Mouse (Mus musculus) stomach, embryonic 14.5 days (tissue): ENCODE results near the gene Runx2. TPM values are rescaled to one million over a fixed set of nuclear protein-coding genes. Genes with fewer than 3 reads are reported as not detected.

Source experiments
- ATAC-seq: fragments of 200-750 bp; cut with Nextera tagmentation; 2 replicates; pipeline ENCODE4 v1.8.0; 2017; ENCODE audit warnings: low read depth, moderate TSS enrichment; ENCODE audit not compliant: insufficient number of reproducible peaks, insufficient read depth, low FRiP score
- H3K27ac ChIP-seq: fragments of 300-500 bp; sonication (generic); 2 replicates; pipeline ENCODE4 v1.5.1; 2014; ENCODE audit warnings: mild to moderate bottlenecking, low read length, moderate library complexity, mixed read lengths
- H3K27me3 ChIP-seq: fragments of 300-500 bp; sonication (generic); 2 replicates; pipeline ENCODE4 v1.6.1; 2014; ENCODE audit warnings: low read length, control low read depth, mixed read lengths; ENCODE audit not compliant: control insufficient read depth, insufficient read depth
- H3K36me3 ChIP-seq: fragments of 300-500 bp; sonication (generic); 2 replicates; pipeline ENCODE4 v1.6.1; 2014; ENCODE audit warnings: mild to moderate bottlenecking, control low read depth, low read length, moderate library complexity, mixed read lengths; ENCODE audit not compliant: control insufficient read depth, insufficient read depth
- H3K4me1 ChIP-seq: fragments of 300-500 bp; sonication (generic); 2 replicates; pipeline ENCODE4 v1.6.1; 2014; ENCODE audit warnings: low read length, control low read depth, mixed read lengths; ENCODE audit not compliant: control insufficient read depth, insufficient read depth
- H3K4me2 ChIP-seq: fragments of 300-500 bp; sonication (generic); replicated peaks from 2 replicates; pipeline ENCODE4 v1.6.1; 2014; ENCODE audit warnings: low read depth, low read length, control low read depth
- H3K4me3 ChIP-seq: fragments of 300-500 bp; sonication (generic); 2 replicates; pipeline ENCODE4 v1.5.1; 2014; ENCODE audit warnings: low read depth, low read length, control low read depth
- H3K9ac ChIP-seq: fragments of 300-500 bp; sonication (generic); replicated peaks from 2 replicates; pipeline ENCODE4 v1.6.1; 2014; ENCODE audit warnings: low read depth, mild to moderate bottlenecking, control low read depth, low read length, moderate library complexity, mixed read lengths
- H3K9me3 ChIP-seq: fragments of 300-500 bp; sonication (generic); 2 replicates; pipeline ENCODE4 v1.6.1; 2016; ENCODE audit warnings: low read depth, low read length, control low read depth; ENCODE audit not compliant: control insufficient read depth
- WGBS: fragments of 180-500 bp; shearing (Covaris S2); extraction: QIAGEN DNeasy Blood & Tissue Kit; methylation state at CpG from one replicate; pipeline ENCODE4 v1.1.7; 2014; 5-methylcytosine and 5-hydroxymethylcytosine counted together
- polyA plus RNA-seq: library from polyadenylated mRNA; unstranded; fragments of >200 nt; fragmentation: Nextera tagmentation; extraction: Ambion mirVana; gene quantifications from 2 replicates; pipeline ENCODE4 v1.2.1, GENCODE M21; 2014

Gene Runx2
- polyA plus RNA-seq, 1 experiment from 2014 or later = 1.00 TPM

GRCm38 (mm10) chr17:44522906-44523305 lies 291.7 kb downstream of the Runx2 start:
- Histone ChIP-seq H3K4me2 (no peak overlapping the region), H3K27ac (no peak overlapping the region), H3K4me1 (no peaks in the 10 kb centered on the region; the same call in 1 of the 2 replicates), H3K9me3 (no peaks in the 10 kb centered on the region; the same call in 1 of the 2 replicates), H3K4me3 (no peak overlapping the region), H3K36me3 (no peaks in the 10 kb centered on the region), H3K27me3 (no peaks in the 10 kb centered on the region), H3K9ac (no peak overlapping the region)
- 37% methylated on average over 5 of the region's 5 CpGs for WGBS
- no peak for ATAC-seq

DNA sequence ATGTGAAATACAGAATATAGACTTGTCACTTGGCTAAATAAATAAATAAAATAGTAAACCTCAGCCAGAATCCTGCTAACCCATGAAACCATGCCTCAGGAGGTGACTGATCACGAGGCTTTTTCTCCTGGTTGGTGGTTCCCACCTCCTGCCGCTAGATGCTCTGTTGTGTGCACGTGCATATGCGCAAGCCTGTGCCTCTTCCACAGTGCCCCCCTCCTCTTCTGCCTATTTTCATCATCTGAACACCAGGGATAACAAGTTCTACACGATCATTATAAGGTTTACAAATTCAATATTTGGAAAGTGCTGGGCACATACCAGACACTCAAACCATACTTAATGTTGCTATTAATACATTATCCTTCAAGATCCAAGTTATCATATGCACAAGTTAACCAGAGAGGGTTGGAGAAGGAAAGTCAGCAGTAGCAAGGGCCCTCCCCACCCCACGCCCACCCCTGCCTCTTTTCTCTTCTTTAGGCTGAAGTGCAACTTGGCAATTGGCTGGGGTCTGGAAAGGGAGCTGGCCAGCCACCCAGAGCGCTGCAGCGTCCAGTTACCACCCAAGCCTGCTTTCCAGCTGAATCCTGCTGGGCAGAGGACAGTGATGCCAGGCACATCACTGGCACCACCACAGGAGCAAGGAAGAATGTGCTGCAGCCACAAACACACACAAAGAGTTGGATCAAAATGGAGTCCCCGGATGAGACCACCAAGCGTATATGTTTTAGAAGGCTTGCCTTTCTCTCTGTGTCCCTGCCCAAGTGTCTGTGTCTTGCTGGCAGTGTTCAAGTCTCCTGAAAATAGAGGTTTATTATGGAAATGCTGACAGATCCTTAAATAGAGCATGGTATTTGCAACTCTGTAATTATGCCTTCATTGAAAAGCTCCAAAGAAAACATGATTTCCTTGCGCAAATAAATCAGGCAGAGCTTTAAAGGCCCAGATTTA lies 294.2 kb downstream of the Runx2 start:
- Histone ChIP-seq H3K4me1 (no peaks in the 10 kb centered on the region; the same call in 1 of the 2 replicates), H3K4me2 (no peak overlapping the region), H3K36me3 (no peaks in the 10 kb centered on the region), H3K4me3 (no peak overlapping the region), H3K9me3 (no peaks in the 10 kb centered on the region; the same call in 1 of the 2 replicates), H3K27ac (no peak overlapping the region), H3K27me3 (no peaks in the 10 kb centered on the region), H3K9ac (no peak overlapping the region)
- no peak for ATAC-seq
- 77% methylated on average over 11 of the region's 11 CpGs for WGBS

DNA sequence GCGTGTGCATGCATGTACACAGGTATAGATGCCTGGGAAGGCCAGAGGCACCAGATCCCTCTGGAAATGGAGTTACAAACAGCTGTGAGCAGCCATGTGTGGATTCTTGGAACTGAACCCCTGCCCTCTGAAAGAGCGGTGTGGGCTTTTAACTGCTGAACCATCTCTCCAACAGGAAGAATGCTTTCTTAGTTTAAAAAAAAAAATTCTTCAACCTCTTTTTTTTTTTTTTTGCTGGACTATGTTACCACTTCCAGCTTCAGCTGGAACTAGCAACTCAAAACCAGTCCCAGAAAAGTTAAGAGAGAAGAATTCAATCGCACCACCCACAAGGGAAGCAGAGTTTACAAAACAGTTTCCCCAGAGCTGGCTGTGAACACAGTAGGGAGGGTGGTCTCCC lies 295.2 kb downstream of the Runx2 start:
- H3K27ac ChIP-seq = no peak overlapping the region
- H3K4me2 ChIP-seq = no peak overlapping the region
- H3K4me3 ChIP-seq = no peak overlapping the region
- no peaks in the 10 kb centered on the region for H3K36me3 ChIP-seq
- ATAC-seq = no peak
- no peaks in the 10 kb centered on the region; the same call in 1 of the 2 replicates for H3K4me1 ChIP-seq
- no peak overlapping the region for H3K9ac ChIP-seq
- no peaks in the 10 kb centered on the region for H3K27me3 ChIP-seq
- 56% methylated on average over 3 of the region's 3 CpGs for WGBS
- H3K9me3 ChIP-seq = no peaks in the 10 kb centered on the region; the same call in 1 of the 2 replicates

GRCm38 (mm10) chr17:44518156-44518555 lies 296.4 kb downstream of the Runx2 start:
- no peak for ATAC-seq
- WGBS = 97% methylated on average over 6 of the region's 6 CpGs
- H3K9ac ChIP-seq = no peak overlapping the region
- H3K36me3 ChIP-seq = no peaks in the 10 kb centered on the region
- H3K4me2 ChIP-seq = no peak overlapping the region
- no peaks in the 10 kb centered on the region; the same call in 1 of the 2 replicates for H3K9me3 ChIP-seq
- no peaks in the 10 kb centered on the region; the same call in 1 of the 2 replicates for H3K4me1 ChIP-seq
- H3K4me3 ChIP-seq = no peak overlapping the region
- H3K27ac ChIP-seq = no peak overlapping the region
- no peaks in the 10 kb centered on the region for H3K27me3 ChIP-seq

DNA sequence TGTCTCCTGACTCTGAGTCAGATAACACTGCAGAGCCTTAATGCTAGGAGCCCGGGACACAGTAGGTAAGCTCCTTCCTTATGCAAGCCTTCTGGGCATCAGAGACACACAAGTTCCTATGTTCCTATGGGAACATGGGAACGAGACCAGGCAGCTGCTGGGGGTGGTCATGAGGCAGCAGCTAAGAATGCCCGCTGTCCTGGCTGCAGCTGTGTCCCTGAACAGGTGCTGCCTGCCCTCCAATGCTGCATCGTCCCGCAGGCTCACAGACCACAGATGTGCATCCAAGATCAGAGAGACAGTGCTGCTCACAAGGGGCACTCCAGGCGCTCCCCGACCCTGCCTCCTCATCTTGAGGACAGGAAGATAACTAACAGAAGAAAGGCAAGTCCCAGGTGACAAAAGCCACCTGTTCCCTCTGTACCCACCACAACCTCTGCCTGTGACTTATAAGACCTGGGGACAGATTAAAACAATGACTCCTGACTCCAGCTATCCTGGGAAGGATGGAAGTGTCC lies 306.3 kb downstream of the Runx2 start:
- Histone ChIP-seq H3K36me3 (no peaks in the 10 kb centered on the region), H3K4me1 (no peaks in the 10 kb centered on the region), H3K9ac (no peak overlapping the region), H3K4me3 (no peak overlapping the region), H3K27me3 (no peaks in the 10 kb centered on the region), H3K27ac (no peak overlapping the region), H3K4me2 (no peak overlapping the region), H3K9me3 (no peaks in the 10 kb centered on the region; the same call in 1 of the 2 replicates)
- ATAC-seq = no peak
- WGBS = 62% methylated on average over 7 of the region's 7 CpGs

- no peaks in the 10 kb centered on the region for H3K36me3 ChIP-seq
- ATAC-seq = no peak
- no peak overlapping the region for H3K4me3 ChIP-seq
- 77% methylated on average over 3 of the region's 3 CpGs for WGBS
- H3K9me3 ChIP-seq = no peaks in the 10 kb centered on the region; the same call in 1 of the 2 replicates
- no peaks in the 10 kb centered on the region for H3K4me1 ChIP-seq
- H3K9ac ChIP-seq = no peak overlapping the region
- H3K27ac ChIP-seq = no peak overlapping the region
- H3K4me2 ChIP-seq = no peak overlapping the region
- no peaks in the 10 kb centered on the region for H3K27me3 ChIP-seq
These were observed 306.9 kb downstream of the Runx2 start for GRCm38 (mm10) chr17:44507741-44508140.

GRCm38 (mm10) chr17:44506524-44506923 lies 308.1 kb downstream of the Runx2 start:
- no peaks in the 10 kb centered on the region for H3K4me1 ChIP-seq
- no peak overlapping the region for H3K27ac ChIP-seq
- no peaks in the 10 kb centered on the region for H3K9me3 ChIP-seq
- H3K4me3 ChIP-seq = no peak overlapping the region
- H3K9ac ChIP-seq = no peak overlapping the region
- no peak for ATAC-seq
- H3K27me3 ChIP-seq = no peaks in the 10 kb centered on the region
- 76% methylated on average over 3 of the region's 3 CpGs for WGBS
- no peaks in the 10 kb centered on the region for H3K36me3 ChIP-seq
- no peak overlapping the region for H3K4me2 ChIP-seq

GRCm38 (mm10) chr17:44504794-44505317 lies 309.7 kb downstream of the Runx2 start:
- no peaks in the 10 kb centered on the region for H3K36me3 ChIP-seq
- WGBS = 91% methylated on average over 10 of the region's 10 CpGs
- no peak overlapping the region for H3K27ac ChIP-seq
- H3K4me1 ChIP-seq = no peaks in the 10 kb centered on the region
- H3K27me3 ChIP-seq = no peaks in the 10 kb centered on the region
- H3K9ac ChIP-seq = no peak overlapping the region
- no peak for ATAC-seq
- H3K4me3 ChIP-seq = no peak overlapping the region
- H3K4me2 ChIP-seq = no peak overlapping the region
- no peaks in the 10 kb centered on the region for H3K9me3 ChIP-seq
